Mouse (Mus musculus) erythroblast, embryonic 14.5 days (primary cell): ENCODE results near the gene Slc26a1.

Experiments
- GATA1 ChIP-seq: IDR thresholded peaks from 2 replicates; pipeline ENCODE4 v1.6.1; 2012; ENCODE audit warnings: low read length, inconsistent platforms, mixed read lengths
- TAL1 ChIP-seq: IDR thresholded peaks from 3 replicates; pipeline ENCODE4 v1.6.1; 2012; ENCODE audit warnings: low read length, inconsistent platforms, mixed read lengths

DNA sequence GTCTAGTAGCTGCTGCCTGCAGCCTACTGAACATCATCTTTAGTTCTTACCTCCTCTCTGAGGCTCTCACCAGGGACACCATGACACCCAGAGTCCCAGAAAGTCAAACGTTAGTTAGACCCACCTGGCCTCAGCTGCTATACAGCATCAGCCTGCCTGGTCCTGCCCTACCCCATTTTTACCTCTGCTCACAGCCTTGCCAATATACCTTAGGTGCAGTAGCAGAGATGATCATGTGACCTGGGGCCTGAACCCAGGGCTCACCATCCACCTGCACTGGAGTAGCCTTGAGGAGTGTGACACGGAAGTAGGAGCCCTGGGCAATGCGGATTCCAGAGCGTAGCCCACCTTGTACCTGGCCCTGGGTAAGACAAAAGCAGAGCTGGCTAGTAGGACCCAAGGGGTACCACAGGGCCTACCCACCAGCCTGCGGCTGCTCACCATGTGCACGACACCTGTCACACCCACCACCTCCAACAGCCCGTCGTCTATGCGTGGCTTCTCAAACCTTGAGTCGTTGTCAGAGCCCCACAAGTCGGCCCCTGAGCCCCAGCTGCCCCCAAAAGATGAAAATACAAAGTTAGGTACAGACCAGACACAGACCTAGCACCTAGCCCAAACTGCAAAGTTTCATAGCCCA, 26.3 kb downstream of the Slc26a1 start:
- TF ChIP-seq TAL1 (no peak), GATA1 (no peak)
